Mouse (Mus musculus): ENCODE measurements around the gene Stkld1. TPM values are rescaled to one million over a fixed set of nuclear protein-coding genes. Genes with fewer than 3 reads are reported as not detected.

Stkld1 gene
- polyA plus RNA-seq, 1 experiment from 2014 or later = not detected

DNA sequence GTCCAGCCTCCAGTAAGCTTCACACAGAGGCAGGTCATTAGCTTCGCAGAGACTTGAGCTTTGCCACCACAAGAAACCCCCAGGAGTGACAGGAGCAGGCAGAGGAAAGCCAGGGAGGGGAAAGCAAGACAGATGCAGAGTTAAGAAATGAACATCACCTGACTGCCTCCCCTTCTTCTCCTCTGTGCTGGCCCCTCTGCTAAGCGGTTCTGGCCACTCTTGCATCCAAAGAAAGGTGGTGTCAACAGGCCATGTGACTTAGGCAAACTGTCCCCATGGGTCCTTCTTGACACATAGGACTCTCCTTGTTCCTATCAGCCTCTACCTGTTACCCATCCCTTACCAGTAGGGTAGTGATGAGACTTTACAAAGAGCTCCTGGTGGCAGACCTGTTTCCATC lies 27.9 kb upstream of the Stkld1 start:
- peaks cover 22% of the 10 kb centered on the region for H3K4me1 ChIP-seq (ENCODE audit: control insufficient read depth, insufficient read depth, low read length)
- no peaks in the 10 kb centered on the region for H3K9me3 ChIP-seq (ENCODE audit: control insufficient read depth, low read length)
- no peak overlapping the region for H3K9ac ChIP-seq (replicated peaks; ENCODE audit: low read depth, low read length)
- ATAC-seq (ENCODE audit: low read depth) = no peak
- H3K27me3 ChIP-seq (ENCODE audit: control insufficient read depth, insufficient read depth, low read length) = no peaks in the 10 kb centered on the region
- peaks cover 22% of the 10 kb centered on the region for H3K36me3 ChIP-seq (ENCODE audit: control insufficient read depth, insufficient read depth, low read length)
- 100% methylated on average over 2 of the region's 2 CpGs for WGBS
- no peak overlapping the region for H3K4me3 ChIP-seq (ENCODE audit: low read depth, low read length)
- H3K27ac ChIP-seq (ENCODE audit: low read depth, low read length) = no peak overlapping the region
- H3K4me2 ChIP-seq (ENCODE audit: low read depth, low read length) = no peak overlapping the region

GRCm38 (mm10) chr2:26906431-26906830 lies 27.4 kb upstream of the Stkld1 start:
- peaks cover 21% of the 10 kb centered on the region for H3K4me1 ChIP-seq (ENCODE audit: control insufficient read depth, insufficient read depth, low read length)

DNA sequence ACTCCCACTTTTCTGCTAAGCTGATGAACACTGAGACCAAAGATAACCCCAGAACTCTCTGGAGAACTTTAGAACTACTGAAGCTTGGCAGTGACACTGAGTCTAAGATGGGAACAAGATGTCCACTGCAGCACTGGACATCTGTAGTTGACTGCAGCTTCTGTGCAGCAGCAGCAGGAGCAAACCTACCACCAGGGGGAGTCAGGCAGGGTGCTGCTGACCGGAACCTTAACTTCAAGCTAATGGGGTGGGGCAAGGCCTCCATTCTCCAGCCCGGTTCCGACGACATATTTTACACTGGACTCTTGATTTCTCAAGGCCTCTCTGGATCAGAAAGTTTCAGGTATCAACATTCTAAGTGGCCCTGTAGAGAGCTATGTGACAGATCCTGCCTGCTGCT lies 26.7 kb upstream of the Stkld1 start:
- peaks cover 26% of the 10 kb centered on the region for H3K36me3 ChIP-seq (ENCODE audit: control insufficient read depth, insufficient read depth, low read length)
- WGBS = 66% methylated on average over 4 of the region's 4 CpGs

More at GRCm38 (mm10) chr2:26906431-26906830, 27.4 kb upstream of the Stkld1 start:
- 94% methylated on average over 3 of the region's 3 CpGs for WGBS
- H3K36me3 ChIP-seq (ENCODE audit: control insufficient read depth, insufficient read depth, low read length) = peaks cover 22% of the 10 kb centered on the region
- H3K4me2 ChIP-seq (ENCODE audit: low read depth, low read length) = no peak overlapping the region
- H3K4me3 ChIP-seq (ENCODE audit: low read depth, low read length) = no peak overlapping the region
- no peaks in the 10 kb centered on the region for H3K9me3 ChIP-seq (ENCODE audit: control insufficient read depth, low read length)
- H3K27me3 ChIP-seq (ENCODE audit: control insufficient read depth, insufficient read depth, low read length) = no peaks in the 10 kb centered on the region
- H3K27ac ChIP-seq (ENCODE audit: low read depth, low read length) = no peak overlapping the region
- no peak overlapping the region for H3K9ac ChIP-seq (replicated peaks; ENCODE audit: low read depth, low read length)
- no peak for ATAC-seq (ENCODE audit: low read depth)

DNA sequence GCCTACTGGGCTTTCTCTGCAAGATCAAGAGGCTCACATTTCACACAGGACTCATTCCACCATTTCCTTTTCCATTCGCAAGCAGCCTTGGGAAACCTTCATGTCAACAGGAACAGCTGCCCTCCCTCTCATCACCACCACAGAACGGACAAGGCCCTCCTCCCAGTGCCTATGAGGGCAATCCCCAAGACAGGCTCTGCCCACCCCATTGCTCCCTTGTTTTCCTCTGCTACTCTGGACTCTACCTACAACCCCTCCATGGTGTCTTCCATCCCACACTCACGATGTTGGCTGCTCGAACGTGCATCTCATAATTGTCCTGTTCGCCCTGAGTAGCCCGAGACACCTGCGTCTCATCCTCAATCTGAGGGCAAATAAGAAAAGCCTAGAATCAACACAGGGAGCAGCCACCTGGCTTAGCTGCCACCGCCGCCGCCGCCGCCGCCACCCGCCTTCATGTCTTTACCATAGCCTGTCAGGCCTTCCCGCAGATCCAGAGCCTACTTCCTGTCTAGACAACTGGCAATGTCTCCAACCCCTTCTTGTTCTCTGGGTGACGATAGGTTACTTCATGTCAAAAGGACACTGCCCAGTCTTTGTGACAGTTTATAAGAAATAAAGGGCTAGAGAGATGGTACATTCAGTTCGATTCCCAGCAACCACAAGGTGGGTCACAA lies 25.0 kb upstream of the Stkld1 start:
- WGBS = 92% methylated on average over 18 of the region's 18 CpGs
- Histone ChIP-seq H3K4me2 (ENCODE audit: low read depth, low read length) (peak overlapping the region; percentile 69), H3K27ac (ENCODE audit: low read depth, low read length) (no peak overlapping the region), H3K4me1 (ENCODE audit: control insufficient read depth, insufficient read depth, low read length) (peaks cover 19% of the 10 kb centered on the region), H3K36me3 (ENCODE audit: control insufficient read depth, insufficient read depth, low read length) (peaks cover 43% of the 10 kb centered on the region), H3K9me3 (ENCODE audit: control insufficient read depth, low read length) (no peaks in the 10 kb centered on the region), H3K27me3 (ENCODE audit: control insufficient read depth, insufficient read depth, low read length) (no peaks in the 10 kb centered on the region), H3K4me3 (ENCODE audit: low read depth, low read length) (peak overlapping the region; percentile 82; the same call in 1 of the 2 replicates), H3K9ac (replicated peaks; ENCODE audit: low read depth, low read length) (peak overlapping the region; percentile 29; the same call in 1 of the 2 replicates)
- ATAC-seq (ENCODE audit: low read depth) = no peak

More for the DNA sequence above, 26.7 kb upstream of the Stkld1 start:
- no peak for ATAC-seq (ENCODE audit: low read depth)
- H3K4me1 ChIP-seq (ENCODE audit: control insufficient read depth, insufficient read depth, low read length) = peaks cover 20% of the 10 kb centered on the region
- H3K9ac ChIP-seq (replicated peaks; ENCODE audit: low read depth, low read length) = no peak overlapping the region
- no peaks in the 10 kb centered on the region for H3K27me3 ChIP-seq (ENCODE audit: control insufficient read depth, insufficient read depth, low read length)
- H3K4me3 ChIP-seq (ENCODE audit: low read depth, low read length) = no peak overlapping the region
- no peak overlapping the region for H3K27ac ChIP-seq (ENCODE audit: low read depth, low read length)
- no peak overlapping the region for H3K4me2 ChIP-seq (ENCODE audit: low read depth, low read length)
- H3K9me3 ChIP-seq (ENCODE audit: control insufficient read depth, low read length) = no peaks in the 10 kb centered on the region

DNA sequence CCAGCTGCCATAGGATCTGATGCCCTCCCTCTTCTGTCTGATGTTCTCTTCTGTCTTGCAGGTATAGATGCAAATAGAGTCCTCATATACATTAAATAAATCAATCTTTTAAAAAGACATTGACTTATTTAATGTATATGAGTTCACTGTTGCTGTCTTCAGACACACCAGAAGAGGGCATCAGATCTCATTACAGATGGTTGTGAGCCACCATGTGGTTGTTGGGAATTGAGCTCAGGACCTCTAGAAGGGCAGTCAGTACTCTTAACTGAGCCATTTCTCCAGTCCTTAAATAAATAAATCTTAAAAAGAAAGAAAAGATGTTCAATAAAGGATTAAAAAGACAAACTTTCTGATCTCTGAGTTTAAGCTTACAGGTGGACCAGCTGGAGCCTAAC lies 24.5 kb upstream of the Stkld1 start:
- no peak overlapping the region for H3K27ac ChIP-seq (ENCODE audit: low read depth, low read length)
- peak overlapping the region; percentile 82 for H3K4me3 ChIP-seq (ENCODE audit: low read depth, low read length)
- H3K36me3 ChIP-seq (ENCODE audit: control insufficient read depth, insufficient read depth, low read length) = peaks cover 49% of the 10 kb centered on the region
- no peak for ATAC-seq (ENCODE audit: low read depth)
- H3K4me1 ChIP-seq (ENCODE audit: control insufficient read depth, insufficient read depth, low read length) = peaks cover 19% of the 10 kb centered on the region
- H3K9ac ChIP-seq (replicated peaks; ENCODE audit: low read depth, low read length) = peak overlapping the region; percentile 90
- H3K27me3 ChIP-seq (ENCODE audit: control insufficient read depth, insufficient read depth, low read length) = no peaks in the 10 kb centered on the region
- H3K4me2 ChIP-seq (ENCODE audit: low read depth, low read length) = peak overlapping the region; percentile 69
- H3K9me3 ChIP-seq (ENCODE audit: control insufficient read depth, low read length) = no peaks in the 10 kb centered on the region

- Histone ChIP-seq H3K27ac (ENCODE audit: low read depth, low read length) (peak within 1 kb of the TSS; percentile 91), H3K9ac (replicated peaks; ENCODE audit: low read depth, low read length) (peak within 1 kb of the TSS; percentile 90), H3K27me3 (ENCODE audit: control insufficient read depth, insufficient read depth, low read length) (no peaks in the 10 kb centered on the region), H3K36me3 (ENCODE audit: control insufficient read depth, insufficient read depth, low read length) (peaks cover 48% of the 10 kb centered on the region), H3K4me3 (ENCODE audit: low read depth, low read length) (peak within 1 kb of the TSS; percentile 82), H3K4me1 (ENCODE audit: control insufficient read depth, insufficient read depth, low read length) (peaks cover 23% of the 10 kb centered on the region), H3K4me2 (ENCODE audit: low read depth, low read length) (peak within 1 kb of the TSS; percentile 100), H3K9me3 (ENCODE audit: control insufficient read depth, low read length) (no peaks in the 10 kb centered on the region)
- ATAC-seq (ENCODE audit: low read depth) = peak; percentile 92
- WGBS = under 1% methylated on average over 74 of the region's 74 CpGs
These were observed 23.5 kb upstream of the Stkld1 start, which contains the start of the genes Med22 and Rpl7a for GRCm38 (mm10) chr2:26910124-26910993. Gene Med22 (minus strand): TSS chr2:26910677. Gene Rpl7a (plus strand): TSS chr2:26910764.

DNA sequence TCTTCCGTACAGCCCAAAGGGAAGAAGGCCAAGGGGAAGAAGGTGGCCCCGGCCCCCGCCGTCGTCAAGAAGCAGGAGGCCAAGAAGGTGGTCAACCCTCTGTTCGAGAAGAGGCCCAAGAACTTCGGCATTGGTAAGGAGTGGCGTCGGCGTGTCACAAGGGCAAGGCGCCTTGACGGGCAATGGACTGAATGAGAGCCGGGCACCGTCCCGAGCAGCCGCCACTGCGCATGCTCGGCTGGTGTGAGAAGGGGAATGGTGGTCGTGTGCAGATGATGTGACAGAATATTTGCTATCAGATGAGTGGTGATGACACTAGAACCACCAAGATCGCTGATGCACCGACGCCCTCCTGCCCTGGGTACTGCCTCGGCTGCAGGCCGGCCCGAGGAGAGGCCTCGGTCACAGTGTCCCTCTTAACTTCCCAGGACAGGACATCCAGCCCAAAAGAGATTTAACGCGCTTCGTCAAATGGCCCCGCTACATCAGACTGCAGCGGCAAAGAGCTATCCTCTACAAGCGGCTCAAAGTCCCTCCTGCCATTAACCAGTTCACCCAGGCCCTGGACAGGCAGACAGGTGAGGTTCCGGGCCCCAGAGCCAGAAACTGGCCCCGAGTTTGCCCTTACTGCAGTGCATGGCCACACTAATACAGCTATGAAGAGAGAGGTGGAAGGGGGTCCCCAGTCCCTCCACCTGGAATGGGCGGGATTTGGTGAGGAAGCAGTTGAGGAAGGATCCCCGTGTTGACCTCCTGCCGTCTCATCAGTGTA lies 22.7 kb upstream of the Stkld1 start:
- peak overlapping the region; percentile 100 for H3K4me2 ChIP-seq (ENCODE audit: low read depth, low read length)
- peak; percentile 48 for ATAC-seq (ENCODE audit: low read depth)
- H3K9me3 ChIP-seq (ENCODE audit: control insufficient read depth, low read length) = no peaks in the 10 kb centered on the region
- no peaks in the 10 kb centered on the region for H3K27me3 ChIP-seq (ENCODE audit: control insufficient read depth, insufficient read depth, low read length)
- H3K4me1 ChIP-seq (ENCODE audit: control insufficient read depth, insufficient read depth, low read length) = peaks cover 26% of the 10 kb centered on the region
- peaks cover 44% of the 10 kb centered on the region for H3K36me3 ChIP-seq (ENCODE audit: control insufficient read depth, insufficient read depth, low read length)
- peak overlapping the region; percentile 91 for H3K27ac ChIP-seq (ENCODE audit: low read depth, low read length)
- 1% methylated on average over 37 of the region's 37 CpGs for WGBS
- H3K9ac ChIP-seq (replicated peaks; ENCODE audit: low read depth, low read length) = peak overlapping the region; percentile 90
- peak overlapping the region; percentile 82 for H3K4me3 ChIP-seq (ENCODE audit: low read depth, low read length)

DNA sequence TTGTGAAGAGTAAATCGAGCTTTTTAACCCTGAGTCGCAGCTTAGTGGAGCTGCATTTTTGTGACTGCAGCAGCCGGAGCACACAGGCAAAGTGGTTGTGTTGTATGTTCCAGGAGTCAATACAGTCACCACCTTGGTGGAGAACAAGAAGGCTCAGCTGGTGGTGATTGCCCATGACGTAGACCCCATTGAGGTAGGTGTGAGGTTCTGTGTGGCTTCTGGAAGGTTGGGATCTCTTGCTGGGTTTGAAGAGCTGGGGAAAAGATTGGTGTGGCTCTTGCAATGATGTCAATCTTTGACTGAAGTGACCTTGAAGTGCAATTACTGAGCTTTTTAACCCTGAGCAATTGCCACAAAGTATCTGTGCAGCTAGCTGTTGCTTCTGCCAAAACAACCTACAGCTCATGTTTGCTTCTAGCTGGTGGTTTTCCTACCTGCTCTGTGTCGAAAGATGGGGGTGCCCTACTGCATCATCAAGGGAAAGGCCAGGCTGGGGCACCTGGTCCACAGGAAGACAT lies 21.5 kb upstream of the Stkld1 start:
- H3K9ac ChIP-seq (replicated peaks; ENCODE audit: low read depth, low read length) = peak overlapping the region; percentile 90
- no peaks in the 10 kb centered on the region for H3K9me3 ChIP-seq (ENCODE audit: control insufficient read depth, low read length)
- H3K4me2 ChIP-seq (ENCODE audit: low read depth, low read length) = peak overlapping the region; percentile 100
- H3K4me1 ChIP-seq (ENCODE audit: control insufficient read depth, insufficient read depth, low read length) = peaks cover 33% of the 10 kb centered on the region
- H3K36me3 ChIP-seq (ENCODE audit: control insufficient read depth, insufficient read depth, low read length) = peaks cover 35% of the 10 kb centered on the region
- 76% methylated on average over 5 of the region's 5 CpGs for WGBS
- no peaks in the 10 kb centered on the region for H3K27me3 ChIP-seq (ENCODE audit: control insufficient read depth, insufficient read depth, low read length)
- ATAC-seq (ENCODE audit: low read depth) = no peak
- H3K27ac ChIP-seq (ENCODE audit: low read depth, low read length) = no peak overlapping the region
- H3K4me3 ChIP-seq (ENCODE audit: low read depth, low read length) = peak overlapping the region; percentile 82

Data from neural tube, embryonic 14.5 days (tissue).